Mouse (Mus musculus) testis, adult 2 months (tissue): ENCODE results near the gene Mast4. TPM values are rescaled to one million over a fixed set of nuclear protein-coding genes. Genes with fewer than 3 reads are reported as not detected.

ENCODE experiments used
- H3K27ac ChIP-seq: fragments of 200-500 bp; 2 replicates; pipeline ENCODE4 v1.5.1; 2012; ENCODE audit warnings: low read depth, low read length; ENCODE audit not compliant: control insufficient read depth, insufficient read depth
- H3K27me3 ChIP-seq: fragments of 200-500 bp; 2 replicates; pipeline ENCODE4 v1.6.1; 2012; ENCODE audit warnings: mild to moderate bottlenecking, low read length, moderate library complexity; ENCODE audit not compliant: control insufficient read depth, insufficient read depth
- H3K36me3 ChIP-seq: fragments of 200-500 bp; 2 replicates; pipeline ENCODE4 v1.6.1; 2012; ENCODE audit warnings: mild to moderate bottlenecking, low read length; ENCODE audit not compliant: control insufficient read depth, insufficient read depth
- H3K4me1 ChIP-seq: fragments of 200-500 bp; 2 replicates; pipeline ENCODE4 v1.6.1; 2012; ENCODE audit warnings: low read length; ENCODE audit not compliant: control insufficient read depth, insufficient read depth
- H3K4me3 ChIP-seq: fragments of 200-500 bp; 2 replicates; pipeline ENCODE4 v1.5.1; 2012; ENCODE audit warnings: low read depth, mild to moderate bottlenecking, low read length, moderate library complexity, mixed read lengths; ENCODE audit not compliant: control insufficient read depth
- CTCF ChIP-seq: fragments of 200-500 bp; IDR thresholded peaks from 2 replicates; pipeline ENCODE4 v1.5.1; 2012; ENCODE audit warnings: low read depth, mild to moderate bottlenecking, inconsistent platforms, low read length, moderate library complexity; ENCODE audit not compliant: control insufficient read depth, insufficient read depth, insufficient replicate concordance
- POLR2A ChIP-seq: fragments of 200-500 bp; IDR thresholded peaks from 2 replicates; pipeline ENCODE4 v1.6.1; 2012; ENCODE audit warnings: low read depth, mild to moderate bottlenecking, inconsistent platforms, low read length, moderate library complexity; ENCODE audit not compliant: control insufficient read depth
- polyA plus RNA-seq: library from polyadenylated mRNA; depleted of rRNA; stranded (reverse); fragments of >200 nt; gene quantifications from 2 replicates; pipeline ENCODE4 v1.2.3, GENCODE M21; 2012

Gene Mast4
- polyA plus RNA-seq, 1 experiment: 5.3 TPM

DNA sequence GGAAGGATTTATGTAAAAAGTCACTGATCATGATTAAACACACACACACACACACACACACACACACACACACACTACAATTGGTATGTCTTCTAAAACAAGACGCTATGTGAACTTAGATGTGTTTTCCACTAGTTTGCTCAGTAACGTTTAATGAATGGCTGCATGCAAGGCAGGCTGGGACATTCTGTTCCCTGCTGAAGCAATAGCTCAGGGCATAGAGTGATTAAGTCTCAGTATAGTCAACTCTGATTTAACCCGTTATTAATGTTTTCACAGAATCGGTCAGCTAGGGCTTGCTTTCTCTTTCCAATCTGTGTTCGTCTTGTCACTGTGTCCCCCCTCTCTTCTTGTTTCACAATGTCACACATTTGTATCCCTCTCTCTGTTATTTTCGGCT lies 558.8 kb downstream of the Mast4 start:
- Histone ChIP-seq H3K36me3 (no peaks in the 10 kb centered on the region), H3K4me3 (no peak overlapping the region), H3K27ac (no peak overlapping the region), H3K27me3 (no peaks in the 10 kb centered on the region), H3K4me1 (no peaks in the 10 kb centered on the region)
- TF ChIP-seq POLR2A: no peak
- TF ChIP-seq CTCF: no peak

- Histone ChIP-seq H3K36me3 (no peaks in the 10 kb centered on the region), H3K27me3 (no peaks in the 10 kb centered on the region), H3K27ac (no peak overlapping the region), H3K4me3 (no peak overlapping the region), H3K4me1 (no peaks in the 10 kb centered on the region)
- TF ChIP-seq CTCF (no peak), POLR2A (no peak)
These were observed 559.5 kb downstream of the Mast4 start for GRCm38 (mm10) chr13:102774786-102775201.

DNA sequence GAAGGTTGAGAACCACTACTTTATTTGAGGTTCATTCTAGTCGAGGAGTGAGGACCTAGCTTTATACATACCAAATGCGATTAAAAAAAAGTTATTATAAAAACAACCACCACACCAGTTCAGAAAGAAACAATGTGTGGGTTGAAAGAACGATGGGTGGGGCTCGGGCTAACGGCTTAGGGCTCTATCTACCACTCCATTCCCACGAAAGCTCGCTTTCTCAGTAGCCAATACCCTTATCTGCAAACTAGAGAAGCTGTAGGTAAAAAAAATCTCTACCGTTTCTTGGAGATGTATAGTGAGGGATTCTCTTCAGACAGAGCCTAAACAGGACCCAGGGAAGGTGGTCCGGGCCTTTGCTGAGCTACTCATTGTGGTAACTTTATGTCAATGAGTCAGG lies 561.1 kb downstream of the Mast4 start:
- TF ChIP-seq CTCF (no peak), POLR2A (no peak)
- Histone ChIP-seq H3K4me1 (no peaks in the 10 kb centered on the region), H3K36me3 (no peaks in the 10 kb centered on the region), H3K27ac (no peak overlapping the region), H3K4me3 (no peak overlapping the region), H3K27me3 (no peaks in the 10 kb centered on the region)

DNA sequence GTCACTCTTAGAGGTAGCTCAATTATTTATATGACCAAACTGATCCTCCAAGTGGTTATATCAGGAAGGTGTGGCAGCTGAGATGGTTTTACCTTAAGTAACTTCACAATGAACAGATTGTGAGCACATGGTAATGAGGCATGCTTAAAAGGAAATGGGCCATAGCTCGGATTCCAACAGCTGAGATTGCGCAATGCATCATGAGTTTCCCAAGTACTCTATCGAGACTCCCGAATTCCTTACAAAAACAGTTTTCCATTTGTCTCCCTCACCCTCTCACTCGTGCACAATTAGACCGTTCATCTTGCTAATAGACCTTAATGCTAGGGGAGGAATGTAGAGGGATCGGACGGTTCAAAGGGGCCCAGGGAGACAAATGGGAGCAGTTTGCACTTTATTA lies 564.1 kb downstream of the Mast4 start:
- H3K4me3 ChIP-seq: no peak overlapping the region
- no peaks in the 10 kb centered on the region for H3K36me3 ChIP-seq
- no peaks in the 10 kb centered on the region for H3K4me1 ChIP-seq
- no peak overlapping the region for H3K27ac ChIP-seq
- TF ChIP-seq POLR2A: no peak
- TF ChIP-seq CTCF: no peak
- H3K27me3 ChIP-seq: no peaks in the 10 kb centered on the region

GRCm38 (mm10) chr13:102768512-102768911 lies 565.8 kb downstream of the Mast4 start:
- no peak for TF ChIP-seq POLR2A
- no peak for TF ChIP-seq CTCF
- Histone ChIP-seq H3K36me3 (no peaks in the 10 kb centered on the region), H3K4me1 (no peaks in the 10 kb centered on the region; the same call in 1 of the 2 replicates), H3K27me3 (no peaks in the 10 kb centered on the region), H3K27ac (no peak overlapping the region), H3K4me3 (no peak overlapping the region)

DNA sequence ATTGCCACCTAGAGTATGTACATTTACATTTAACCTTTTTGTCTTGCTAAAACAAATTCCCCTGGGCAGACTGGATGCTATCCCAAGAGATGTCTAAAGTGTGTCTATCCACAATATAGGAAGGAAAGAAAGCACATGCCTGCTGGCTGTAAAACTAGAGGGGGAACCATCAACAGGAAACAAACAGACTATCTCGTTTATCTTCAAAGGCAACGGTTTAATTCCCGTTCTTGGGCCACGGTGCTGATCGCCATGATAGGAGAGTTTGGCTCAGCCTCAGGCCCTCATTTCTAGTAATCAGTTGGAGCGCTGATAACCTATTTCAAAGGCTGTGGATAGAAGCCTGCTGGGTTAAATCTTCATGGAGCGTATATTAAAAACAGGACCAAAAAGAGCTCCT lies 567.2 kb downstream of the Mast4 start:
- H3K4me3 ChIP-seq: no peak overlapping the region

GRCm38 (mm10) chr13:102765216-102765615 lies 569.1 kb downstream of the Mast4 start:
- Histone ChIP-seq H3K36me3 (no peaks in the 10 kb centered on the region), H3K27me3 (no peaks in the 10 kb centered on the region)
- TF ChIP-seq POLR2A (no peak), CTCF (no peak)

More for the DNA sequence above, 567.2 kb downstream of the Mast4 start:
- no peaks in the 10 kb centered on the region for H3K36me3 ChIP-seq
- no peak for TF ChIP-seq POLR2A
- TF ChIP-seq CTCF: no peak
- H3K27ac ChIP-seq: no peak overlapping the region
- no peaks in the 10 kb centered on the region for H3K27me3 ChIP-seq
- H3K4me1 ChIP-seq: no peaks in the 10 kb centered on the region; the same call in 1 of the 2 replicates

DNA sequence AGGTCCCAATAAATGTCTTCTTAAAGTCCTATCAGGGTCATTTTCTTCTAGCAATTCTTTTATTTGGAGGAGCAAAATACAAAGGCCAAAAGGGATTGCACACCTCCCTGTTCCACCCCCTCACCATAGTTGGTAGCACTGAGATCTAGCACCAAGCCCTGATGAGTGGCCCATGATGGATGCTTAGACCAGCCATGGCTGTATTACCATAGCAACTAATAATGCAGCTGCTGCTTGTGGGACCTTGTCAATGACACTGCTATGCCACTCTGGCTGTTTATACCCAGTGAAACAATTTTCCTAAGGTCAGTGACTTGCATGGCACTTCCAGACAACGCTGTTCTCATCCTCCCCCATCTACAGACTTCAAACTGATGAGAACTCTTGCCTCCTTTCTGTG lies 570.1 kb downstream of the Mast4 start:
- Histone ChIP-seq H3K4me3 (no peak overlapping the region), H3K36me3 (no peaks in the 10 kb centered on the region), H3K27ac (no peak overlapping the region), H3K4me1 (no peaks in the 10 kb centered on the region; the same call in 1 of the 2 replicates), H3K27me3 (no peaks in the 10 kb centered on the region)
- TF ChIP-seq CTCF: no peak
- no peak for TF ChIP-seq POLR2A

More at GRCm38 (mm10) chr13:102765216-102765615, 569.1 kb downstream of the Mast4 start:
- peak overlapping the region; percentile 68 for H3K27ac ChIP-seq
- H3K4me3 ChIP-seq: no peak overlapping the region
- H3K4me1 ChIP-seq: no peaks in the 10 kb centered on the region; the same call in 1 of the 2 replicates

- peak overlapping the region; percentile 78 for H3K4me3 ChIP-seq
- H3K36me3 ChIP-seq: no peaks in the 10 kb centered on the region
- no peaks in the 10 kb centered on the region for H3K27me3 ChIP-seq
- TF ChIP-seq POLR2A: peak; percentile 67; the same call in 1 of the 2 replicates
- no peak for TF ChIP-seq CTCF
- H3K4me1 ChIP-seq: no peaks in the 10 kb centered on the region; the same call in 1 of the 2 replicates
- H3K27ac ChIP-seq: no peak overlapping the region
These were observed 572.1 kb downstream of the Mast4 start for GRCm38 (mm10) chr13:102762203-102762602.
